Mouse (Mus musculus): Measurements from ENCODE around the gene Cct7. TPM values are rescaled to one million over a fixed set of nuclear protein-coding genes. Genes with fewer than 3 reads are reported as not detected.

Cct7 gene
- polyA plus RNA-seq, 1 experiment from 2014 or later, result 433 TPM

DNA sequence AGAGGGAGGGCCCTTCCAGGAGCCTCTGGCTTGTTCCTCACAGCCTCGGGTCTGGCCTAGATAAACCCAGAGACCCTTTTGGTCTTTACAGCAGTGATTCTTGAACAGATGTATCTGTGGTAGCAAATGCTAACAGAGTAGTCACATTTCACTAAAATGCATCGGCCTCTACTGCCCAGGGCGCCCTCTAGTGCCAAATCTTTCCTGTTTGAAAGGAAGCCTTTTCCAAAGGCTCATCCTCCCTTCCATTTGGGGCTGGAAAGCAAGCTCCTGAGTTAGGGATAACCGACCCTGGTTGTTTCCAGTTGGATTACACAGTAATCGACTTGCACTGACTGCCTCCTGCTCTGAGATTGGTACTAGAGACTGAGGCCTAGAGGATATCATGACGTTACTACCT is 59.2 kb downstream of the Cct7 start:
- Histone ChIP-seq H3K9ac (no peak overlapping the region), H3K27me3 (replicated peaks) (peaks cover 50% of the 10 kb centered on the region), H3K4me3 (replicated peaks) (no peak overlapping the region), H3K9me3 (no peaks in the 10 kb centered on the region), H3K4me1 (peaks cover 27% of the 10 kb centered on the region), H3K27ac (no peak overlapping the region), H3K36me3 (no peaks in the 10 kb centered on the region), H3K4me2 (no peak overlapping the region)
- 2% methylated on average over 6 of the region's 6 CpGs for WGBS
- no peak for ATAC-seq (ENCODE audit: insufficient read depth, low FRiP score, low read depth)

DNA sequence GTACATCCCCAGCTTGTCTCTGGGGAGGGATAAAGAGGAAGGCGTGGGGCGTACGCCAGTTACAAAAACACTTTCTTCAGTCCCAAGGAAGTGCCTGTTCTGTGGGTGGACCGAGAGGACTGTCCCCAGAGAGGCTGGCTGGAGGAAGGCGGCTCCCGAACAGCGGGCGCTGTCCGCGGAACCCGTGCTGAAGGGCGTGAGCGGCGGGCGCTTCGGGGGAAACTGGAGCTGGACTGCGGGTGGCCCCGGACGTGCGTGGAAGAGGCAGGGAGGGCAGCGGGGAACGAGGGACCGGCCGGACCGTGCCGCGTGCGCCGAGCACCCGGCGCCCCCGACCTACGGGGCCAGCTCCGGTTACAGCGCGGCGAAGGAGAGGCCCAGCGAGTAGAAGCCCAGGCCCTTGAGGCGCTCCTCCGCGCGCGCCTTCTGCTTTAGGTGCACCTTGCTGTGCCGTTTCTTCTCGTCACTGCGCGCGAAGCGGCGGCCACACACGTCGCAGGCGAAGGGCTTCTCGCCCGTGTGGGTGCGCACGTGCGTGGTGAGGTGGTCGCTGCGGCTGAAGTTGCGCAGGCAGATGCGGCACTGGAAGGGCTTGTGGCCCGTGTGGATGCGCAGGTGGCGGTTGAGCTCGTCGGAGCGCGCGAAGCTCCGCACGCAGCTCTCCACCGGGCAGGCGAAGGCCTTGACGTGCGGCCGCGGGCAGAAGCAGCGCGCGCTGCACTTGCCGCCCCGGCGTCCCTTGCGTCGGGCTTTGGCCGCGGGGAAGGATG is 60.2 kb downstream of the Cct7 start:
- Histone ChIP-seq H3K4me1 (peaks cover 27% of the 10 kb centered on the region), H3K9ac (no peak overlapping the region), H3K4me2 (peak overlapping the region; percentile 89), H3K4me3 (replicated peaks) (peak overlapping the region; percentile 48), H3K27ac (no peak overlapping the region), H3K36me3 (no peaks in the 10 kb centered on the region), H3K9me3 (no peaks in the 10 kb centered on the region), H3K27me3 (replicated peaks) (peaks cover 60% of the 10 kb centered on the region)
- under 1% methylated on average over 86 of the region's 88 CpGs for WGBS
- no peak for ATAC-seq (ENCODE audit: insufficient read depth, low FRiP score, low read depth)

DNA sequence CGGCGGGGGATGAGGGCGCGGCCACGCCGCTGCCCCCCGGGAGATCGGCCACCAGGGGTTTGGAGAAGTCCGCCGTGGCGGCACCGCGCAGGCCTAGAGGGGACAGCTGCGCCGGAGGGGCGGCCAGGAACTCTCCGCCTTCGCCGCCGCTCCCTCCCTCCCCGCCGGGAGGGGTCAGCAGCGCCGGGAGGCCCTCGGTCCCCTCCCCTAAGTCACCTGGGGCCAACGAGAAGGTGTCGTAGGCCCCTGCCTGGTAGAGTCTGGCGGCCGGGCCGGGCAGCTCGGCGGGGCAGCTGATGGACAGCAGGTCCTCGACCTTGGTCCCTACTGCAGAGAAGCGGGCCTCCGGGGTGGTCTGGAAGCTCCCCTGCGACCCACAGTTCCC is 60.7 kb downstream of the Cct7 start:
- Histone ChIP-seq H3K4me1 (peaks cover 27% of the 10 kb centered on the region), H3K4me3 (replicated peaks) (peak overlapping the region; percentile 48), H3K9me3 (no peaks in the 10 kb centered on the region), H3K9ac (no peak overlapping the region), H3K27me3 (replicated peaks) (peaks cover 62% of the 10 kb centered on the region), H3K36me3 (no peaks in the 10 kb centered on the region), H3K4me2 (peak overlapping the region; percentile 89), H3K27ac (no peak overlapping the region)
- WGBS, result under 1% methylated on average over 33 of the region's 36 CpGs
- no peak for ATAC-seq (ENCODE audit: insufficient read depth, low FRiP score, low read depth)

DNA sequence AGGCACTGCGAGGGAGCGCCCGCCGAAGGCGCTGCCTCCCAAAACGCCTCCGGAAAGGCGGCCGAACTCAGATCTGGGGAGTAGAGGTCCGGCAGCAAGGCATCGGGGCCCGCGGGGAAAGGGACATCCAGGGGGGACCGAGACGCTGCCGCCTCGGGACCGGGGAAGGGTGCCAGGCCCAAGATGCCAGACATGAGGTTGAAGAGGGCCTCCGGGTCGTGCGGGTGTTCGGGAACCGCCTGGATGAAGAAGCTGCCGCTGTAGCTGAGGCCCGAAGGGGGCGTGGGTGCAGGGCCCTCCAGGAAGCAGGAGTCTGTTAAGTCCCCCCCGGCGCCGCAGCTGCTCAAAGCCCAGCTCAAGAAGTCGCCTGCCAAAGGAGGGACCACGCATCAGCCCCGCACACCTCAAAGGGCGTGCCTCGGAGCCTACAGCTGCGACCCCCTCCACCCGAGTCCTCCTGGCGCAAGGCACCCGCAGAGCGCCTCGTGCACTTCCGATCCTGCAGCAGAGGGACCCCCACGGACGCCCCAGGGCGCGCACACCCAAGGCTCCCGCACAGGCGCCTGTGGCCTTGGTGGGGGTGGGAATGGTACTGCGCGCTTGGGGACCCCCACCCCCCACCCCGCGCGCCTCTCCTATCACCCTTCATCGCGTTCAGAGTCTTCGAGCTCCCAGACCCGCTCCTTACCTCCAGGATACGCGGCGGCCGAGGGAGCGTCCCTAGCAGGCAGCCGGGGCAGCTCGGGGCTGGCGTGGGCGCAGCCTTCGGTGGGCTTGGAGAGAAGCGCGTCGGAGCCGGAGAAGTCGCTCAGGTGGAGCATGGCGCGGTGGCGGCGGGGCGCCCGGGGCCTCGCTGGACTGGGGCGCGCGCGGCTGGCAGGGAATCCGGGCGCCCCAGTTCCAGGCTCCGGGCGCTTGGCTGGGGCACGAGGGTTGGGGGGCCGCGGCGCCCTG is 61.5 kb downstream of the Cct7 start:
- H3K36me3 ChIP-seq, result no peaks in the 10 kb centered on the region
- peak overlapping the region; percentile 48 for H3K4me3 ChIP-seq (replicated peaks)
- peaks cover 62% of the 10 kb centered on the region for H3K27me3 ChIP-seq (replicated peaks)
- H3K9me3 ChIP-seq, result no peaks in the 10 kb centered on the region
- H3K4me2 ChIP-seq, result peak overlapping the region; percentile 89
- H3K27ac ChIP-seq, result no peak overlapping the region
- 2% methylated on average over 89 of the region's 90 CpGs for WGBS
- no peak for ATAC-seq (ENCODE audit: insufficient read depth, low FRiP score, low read depth)
- no peak overlapping the region for H3K9ac ChIP-seq
- H3K4me1 ChIP-seq, result peaks cover 27% of the 10 kb centered on the region

DNA sequence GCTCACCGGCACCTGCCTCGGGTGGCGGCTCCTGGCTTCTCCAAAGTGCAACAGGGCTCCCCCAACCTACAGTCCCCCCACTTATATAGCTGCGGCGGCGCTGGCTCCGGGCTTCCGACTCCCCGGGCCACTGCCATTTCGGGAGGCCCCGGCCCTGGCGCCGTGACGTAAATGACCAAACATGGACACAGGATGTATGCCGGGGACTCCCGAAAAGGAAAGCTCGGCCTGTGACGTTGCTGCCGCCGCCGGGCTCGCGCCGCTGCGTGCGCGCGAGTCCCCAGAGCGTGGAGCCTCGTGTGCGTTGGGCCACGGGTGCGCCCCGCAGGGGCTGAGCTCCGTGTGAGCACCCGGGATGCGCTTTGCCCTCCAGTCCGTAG is 62.2 kb downstream of the Cct7 start, which contains the start of gene Egr4:
Gene Egr4 (minus strand): TSS at position 59 of the 380 bp plus-strand sequence.
- under 1% methylated on average over 38 of the region's 38 CpGs for WGBS
- ATAC-seq (ENCODE audit: insufficient read depth, low FRiP score, low read depth), result 0 out of 2 replicates have a peak, but pooled peaks have one; percentile 53
- no peaks in the 10 kb centered on the region for H3K36me3 ChIP-seq

DNA sequence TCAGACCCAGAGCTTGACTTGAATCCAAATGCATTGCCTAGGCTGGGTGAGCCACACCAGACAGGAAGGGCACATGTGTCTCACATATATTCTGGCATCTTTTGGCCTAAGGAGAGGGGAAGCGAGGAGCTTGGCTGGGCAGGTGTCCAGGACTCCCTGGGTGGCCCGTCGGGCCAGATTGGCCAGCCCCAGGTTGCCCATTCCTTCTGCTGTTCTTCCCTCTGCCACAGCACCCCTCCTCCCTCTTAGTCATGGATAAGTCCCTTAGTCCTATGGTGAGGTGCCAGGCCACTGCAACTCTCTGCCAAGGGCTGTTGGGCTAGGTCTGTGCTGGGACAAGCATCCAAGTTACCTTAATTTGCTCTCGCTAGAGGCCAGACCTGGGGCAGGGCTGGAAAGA is 64.6 kb downstream of the Cct7 start:
- H3K4me1 ChIP-seq, result peaks cover 27% of the 10 kb centered on the region
- H3K4me2 ChIP-seq, result no peak overlapping the region
- no peak for ATAC-seq (ENCODE audit: insufficient read depth, low FRiP score, low read depth)
- 78% methylated on average over 4 of the region's 4 CpGs for WGBS
- H3K9me3 ChIP-seq, result no peaks in the 10 kb centered on the region
- H3K4me3 ChIP-seq (replicated peaks), result no peak overlapping the region
- H3K9ac ChIP-seq, result no peak overlapping the region
- peaks cover 53% of the 10 kb centered on the region for H3K27me3 ChIP-seq (replicated peaks)
- no peak overlapping the region for H3K27ac ChIP-seq
- H3K36me3 ChIP-seq, result no peaks in the 10 kb centered on the region

More for the DNA sequence above, 62.2 kb downstream of the Cct7 start, which contains the start of gene Egr4:
- peak within 1 kb of the TSS; percentile 48 for H3K4me3 ChIP-seq (replicated peaks)
- H3K9ac ChIP-seq, result no peak within 1 kb of the TSS
- H3K27ac ChIP-seq, result no peak within 1 kb of the TSS
- peak within 1 kb of the TSS; percentile 89 for H3K4me2 ChIP-seq
- peaks cover 27% of the 10 kb centered on the region for H3K4me1 ChIP-seq
- no peaks in the 10 kb centered on the region for H3K9me3 ChIP-seq
- H3K27me3 ChIP-seq (replicated peaks), result peaks cover 66% of the 10 kb centered on the region

Other genes with a start within 250 kb of the Cct7 start
- 11.0 and 11.5 TPM in 2 replicates for gene Sfxn5, start 118.1 kb upstream of the Cct7 start, polyA plus RNA-seq (2015; fragmentation: Nextera tagmentation; extraction: Ambion mirVana)
- gene Rab11fip5, start 76.9 kb upstream of the Cct7 start, polyA plus RNA-seq (2015; fragmentation: Nextera tagmentation; extraction: Ambion mirVana), result 11.1 and 12.2 TPM in 2 replicates
- not detected in 2 replicates for gene Noto, start 27.6 kb upstream of the Cct7 start, polyA plus RNA-seq (2015; fragmentation: Nextera tagmentation; extraction: Ambion mirVana)
- 41.4 and 48.6 TPM in 2 replicates for gene Smyd5, start 19.5 kb upstream of the Cct7 start, polyA plus RNA-seq (2015; fragmentation: Nextera tagmentation; extraction: Ambion mirVana)
- gene Pradc1, start 456 bp downstream of the Cct7 start, polyA plus RNA-seq (2015; fragmentation: Nextera tagmentation; extraction: Ambion mirVana), result 38.4 and 41.4 TPM in 2 replicates
- 0.21 and 0.31 TPM in 2 replicates for gene Fbxo41, start 51.5 kb downstream of the Cct7 start, polyA plus RNA-seq (2015; fragmentation: Nextera tagmentation; extraction: Ambion mirVana)
- gene Egr4, start 62.1 kb downstream of the Cct7 start, polyA plus RNA-seq (2015; fragmentation: Nextera tagmentation; extraction: Ambion mirVana), result not detected in 2 replicates
- gene Alms1, start 136.0 kb downstream of the Cct7 start, polyA plus RNA-seq (2015; fragmentation: Nextera tagmentation; extraction: Ambion mirVana), result 4.0 and 5.2 TPM in 2 replicates